Mouse (Mus musculus): ENCODE results near the gene Cep295nl.

Gene Cep295nl

GRCm38 (mm10) chr11:118333431-118333830 lies 8.9 kb downstream of the Cep295nl start:
- no peak for TF ChIP-seq GATA4 (IDR thresholded peaks at IDR 0.05; ENCODE audit: insufficient replicate concordance, low read length)

GRCm38 (mm10) chr11:118332376-118332775 lies 9.9 kb downstream of the Cep295nl start:
- TF ChIP-seq GATA4 (IDR thresholded peaks at IDR 0.05; ENCODE audit: insufficient replicate concordance, low read length), result no peak

- TF ChIP-seq GATA4 (IDR thresholded peaks at IDR 0.05; ENCODE audit: insufficient replicate concordance, low read length), result no peak
Observed at GRCm38 (mm10) chr11:118330777-118331176, 11.5 kb downstream of the Cep295nl start.

- no peak for TF ChIP-seq GATA4 (IDR thresholded peaks at IDR 0.05; ENCODE audit: insufficient replicate concordance, low read length)
Observed at GRCm38 (mm10) chr11:118330361-118330760, 11.9 kb downstream of the Cep295nl start.

- TF ChIP-seq GATA4 (IDR thresholded peaks at IDR 0.05; ENCODE audit: insufficient replicate concordance, low read length), result no peak
Observed at GRCm38 (mm10) chr11:118328947-118329346, 13.4 kb downstream of the Cep295nl start.

GRCm38 (mm10) chr11:118328511-118328910 lies 13.8 kb downstream of the Cep295nl start:
- TF ChIP-seq GATA4 (IDR thresholded peaks at IDR 0.05; ENCODE audit: insufficient replicate concordance, low read length), result no peak

- no peak for TF ChIP-seq GATA4 (IDR thresholded peaks at IDR 0.05; ENCODE audit: insufficient replicate concordance, low read length)
Observed at GRCm38 (mm10) chr11:118326991-118327971, 15.0 kb downstream of the Cep295nl start.

GRCm38 (mm10) chr11:118326491-118326890 lies 15.8 kb downstream of the Cep295nl start:
- no peak for TF ChIP-seq GATA4 (IDR thresholded peaks at IDR 0.05; ENCODE audit: insufficient replicate concordance, low read length)

GRCm38 (mm10) chr11:118324541-118324940 lies 17.8 kb downstream of the Cep295nl start:
- TF ChIP-seq GATA4 (IDR thresholded peaks at IDR 0.05; ENCODE audit: insufficient replicate concordance, low read length), result no peak

- TF ChIP-seq GATA4 (IDR thresholded peaks at IDR 0.05; ENCODE audit: insufficient replicate concordance, low read length), result no peak
Observed at GRCm38 (mm10) chr11:118323974-118324373, 18.3 kb downstream of the Cep295nl start.

- no peak for TF ChIP-seq GATA4 (IDR thresholded peaks at IDR 0.05; ENCODE audit: insufficient replicate concordance, low read length)
Observed at GRCm38 (mm10) chr11:118322647-118323046, 19.7 kb downstream of the Cep295nl start.

GRCm38 (mm10) chr11:118321971-118322370 lies 20.3 kb downstream of the Cep295nl start:
- no peak for TF ChIP-seq GATA4 (IDR thresholded peaks at IDR 0.05; ENCODE audit: insufficient replicate concordance, low read length)

- no peak for TF ChIP-seq GATA4 (IDR thresholded peaks at IDR 0.05; ENCODE audit: insufficient replicate concordance, low read length)
Observed at GRCm38 (mm10) chr11:118321500-118321899, 20.8 kb downstream of the Cep295nl start.

GRCm38 (mm10) chr11:118318678-118319077 lies 23.6 kb downstream of the Cep295nl start:
- no peak for TF ChIP-seq GATA4 (IDR thresholded peaks at IDR 0.05; ENCODE audit: insufficient replicate concordance, low read length)

- no peak for TF ChIP-seq GATA4 (IDR thresholded peaks at IDR 0.05; ENCODE audit: insufficient replicate concordance, low read length)
Observed at GRCm38 (mm10) chr11:118317129-118317528, 25.2 kb downstream of the Cep295nl start.

- no peak for TF ChIP-seq GATA4 (IDR thresholded peaks at IDR 0.05; ENCODE audit: insufficient replicate concordance, low read length)
Observed at GRCm38 (mm10) chr11:118316231-118316806, 26.0 kb downstream of the Cep295nl start.
